Mouse (Mus musculus): ENCODE measurements around the gene Akr7a5.

Gene Akr7a5

GRCm38 (mm10) chr4:139360761-139361548, 50.4 kb downstream of the Akr7a5 start:
- DNase-seq, result no peak

- no peak for DNase-seq
Measured at GRCm38 (mm10) chr4:139367336-139367735, 56.8 kb downstream of the Akr7a5 start.

All from thymus, postnatal 25 days (tissue).